Mouse (Mus musculus) CH12.LX (cell line): Measurements from ENCODE around the gene Wnt10b. TPM values are rescaled to one million over a fixed set of nuclear protein-coding genes. Genes with fewer than 3 reads are reported as not detected.
A peak's percentile ranks its signal among the peaks of the same experiment; 100 is the strongest.

Source experiments
- DNase-seq: peaks from one replicate; pipeline ENCODE4 v3.0.0-alpha.2; 2013; ENCODE audit errors: extremely low read depth
- H3K27ac ChIP-seq: 2 replicates; pipeline ENCODE4 v1.5.1; 2012; ENCODE audit warnings: low read depth, mild to moderate bottlenecking, control low read depth, moderate library complexity; ENCODE audit not compliant: insufficient read depth
- H3K27me3 ChIP-seq: replicated peaks from 2 replicates; pipeline ENCODE3; 2012; ENCODE audit warnings: inconsistent platforms
- H3K36me3 ChIP-seq, 2 experiments: replicated peaks in 1 of 2; 2 replicates each; pipeline versions ENCODE3 to v1.6.1; 2012; ENCODE audit warnings: inconsistent platforms in 1 of 2, low read length in 1 of 2, mild to moderate bottlenecking in 1 of 2, mixed read lengths in 1 of 2, moderate library complexity in 1 of 2; ENCODE audit not compliant: control insufficient read depth in 1 of 2, insufficient read depth in 1 of 2
- H3K4me1 ChIP-seq, 2 experiments: 2 replicates each; pipeline ENCODE4 v1.6.1; 2012; ENCODE audit warnings: inconsistent platforms in 1 of 2, moderate library complexity in 1 of 2; ENCODE audit not compliant: insufficient read depth in 2 of 2, control insufficient read depth in 1 of 2
- H3K4me2 ChIP-seq: 2 replicates; pipeline ENCODE4 v1.6.1; 2012; ENCODE audit warnings: low read depth, mild to moderate bottlenecking, control low read depth; ENCODE audit not compliant: poor library complexity, insufficient read depth, severe bottlenecking
- H3K4me3 ChIP-seq, 3 experiments: fragments of 150-350 bp in 1 of 3; sonication (generic) in 1 of 3; replicated peaks in 1 of 3; 2 replicates each; pipeline versions ENCODE3 to v1.5.1; 2011 to 2012; ENCODE audit warnings: low read depth in 2 of 3, low read length in 2 of 3, mild to moderate bottlenecking in 2 of 3, moderate library complexity in 2 of 3, control low read depth in 1 of 3, improper control_type of control experiment in 1 of 3, inconsistent platforms in 1 of 3, mixed read lengths in 1 of 3; ENCODE audit not compliant: poor library complexity in 1 of 3
- H3K79me2 ChIP-seq: replicated peaks from 2 replicates; pipeline ENCODE4 v1.6.1; 2012; ENCODE audit warnings: mild to moderate bottlenecking, moderate library complexity; ENCODE audit not compliant: control insufficient read depth, poor library complexity, insufficient read depth, severe bottlenecking; ENCODE audit errors: extremely low read depth
- H3K9ac ChIP-seq: 2 replicates; pipeline ENCODE4 v1.6.1; 2012; ENCODE audit warnings: low read depth, mild to moderate bottlenecking, control low read depth, moderate library complexity; ENCODE audit not compliant: insufficient read depth
- H3K9me3 ChIP-seq: replicated peaks from 2 replicates; pipeline ENCODE3; 2012; ENCODE audit warnings: low read length, inconsistent platforms, mixed read lengths
- BHLHE40 ChIP-seq: IDR thresholded peaks from 2 replicates; pipeline ENCODE4 v1.6.1; 2011; ENCODE audit warnings: mild to moderate bottlenecking, low read depth, low read length, improper control_type of control experiment
- ELF1 ChIP-seq: IDR thresholded peaks from 2 replicates; pipeline ENCODE4 v1.6.1; 2014; ENCODE audit warnings: low read depth, mild to moderate bottlenecking, inconsistent platforms, low read length, improper control_type of control experiment
- ETS1 ChIP-seq: conservative IDR thresholded peaks from 2 replicates; pipeline ENCODE4 v1.6.1; 2012; ENCODE audit warnings: low read depth, mild to moderate bottlenecking, inconsistent platforms, low read length, improper control_type of control experiment, moderate library complexity
- HCFC1 ChIP-seq: IDR thresholded peaks from 2 replicates; pipeline ENCODE4 v1.6.1; 2012; ENCODE audit warnings: low read depth, mild to moderate bottlenecking, inconsistent platforms, low read length, improper control_type of control experiment
- IRF4 ChIP-seq: IDR thresholded peaks from 2 replicates; pipeline ENCODE4 v1.6.1; 2014; ENCODE audit warnings: low read depth, mild to moderate bottlenecking, inconsistent platforms, low read length, improper control_type of control experiment
- MAZ ChIP-seq: IDR thresholded peaks from 2 replicates; pipeline ENCODE4 v1.6.1; 2012; ENCODE audit warnings: low read depth, mild to moderate bottlenecking, inconsistent platforms, low read length, improper control_type of control experiment, moderate library complexity
- MEF2A ChIP-seq: IDR thresholded peaks from 2 replicates; pipeline ENCODE4 v1.6.1; 2014; ENCODE audit warnings: low read depth, mild to moderate bottlenecking, inconsistent platforms, low read length, improper control_type of control experiment, borderline replicate concordance
- MXI1 ChIP-seq: IDR thresholded peaks from 2 replicates; pipeline ENCODE4 v1.6.1; 2011; ENCODE audit warnings: mild to moderate bottlenecking, low read depth, low read length, improper control_type of control experiment
- MYC ChIP-seq: IDR thresholded peaks from 2 replicates; pipeline ENCODE4 v1.6.1; 2011; ENCODE audit warnings: low read depth, mild to moderate bottlenecking, improper control_type of control experiment, low read length
- NRF1 ChIP-seq: IDR thresholded peaks from 2 replicates; pipeline ENCODE4 v1.6.1; 2014; ENCODE audit warnings: low read depth, mild to moderate bottlenecking, inconsistent platforms, low read length, improper control_type of control experiment, moderate library complexity
- PAX5 ChIP-seq: IDR thresholded peaks from 2 replicates; pipeline ENCODE4 v1.6.1; 2012; ENCODE audit warnings: low read length, inconsistent platforms, mixed read lengths
- POLR2A ChIP-seq: IDR thresholded peaks from 2 replicates; pipeline ENCODE4 v1.6.1; 2011; ENCODE audit warnings: low read depth, mild to moderate bottlenecking, improper control_type of control experiment, low read length
- RAD21 ChIP-seq: IDR thresholded peaks from 2 replicates; pipeline ENCODE4 v1.6.1; 2011; ENCODE audit warnings: low read depth, mild to moderate bottlenecking, low read length, improper control_type of control experiment, moderate library complexity
- RCOR1 ChIP-seq: conservative IDR thresholded peaks from 2 replicates; pipeline ENCODE4 v1.6.1; 2012; ENCODE audit warnings: low read depth, mild to moderate bottlenecking, inconsistent platforms, low read length, improper control_type of control experiment
- SIN3A ChIP-seq: IDR thresholded peaks from 2 replicates; pipeline ENCODE4 v1.6.1; 2012; ENCODE audit warnings: low read length, improper control_type of control experiment, inconsistent platforms
- TBP ChIP-seq: conservative IDR thresholded peaks from 2 replicates; pipeline ENCODE4 v1.6.1; 2011; ENCODE audit warnings: low read depth, low read length, improper control_type of control experiment
- TCF12 ChIP-seq: IDR thresholded peaks from 2 replicates; pipeline ENCODE4 v1.6.1; 2014; ENCODE audit warnings: low read depth, mild to moderate bottlenecking, inconsistent platforms, low read length, improper control_type of control experiment
- USF1 ChIP-seq: IDR thresholded peaks from 2 replicates; pipeline ENCODE4 v1.6.1; 2014; ENCODE audit warnings: low read depth, mild to moderate bottlenecking, inconsistent platforms, low read length, improper control_type of control experiment
- dilution Hi-C: fragments of 300-500 bp; cut with MboI; formaldehyde crosslinking; loops from 2 replicates; pipeline ENCODE4 v1.14.3; 2020; ENCODE audit warnings: low sequenced_read_pairs; ENCODE audit not compliant: extremely low pct_unique_long_range_greater_than_20kb, extremely low pct_ligation_motif_present
- in situ Hi-C: fragments of 300-500 bp; cut with MboI; formaldehyde crosslinking; loops from 3 replicates; pipeline ENCODE4 v1.14.3; 2019; ENCODE audit warnings: low sequenced_read_pairs, low pct_ligation_motif_present, low pct_unique_long_range_greater_than_20kb, mixed read lengths
- polyA plus RNA-seq: library from polyadenylated mRNA; unstranded; fragments of >175 nt; gene quantifications from 2 replicates; pipeline ENCODE4 v1.2.1, GENCODE M21; 2012; ENCODE audit warnings: low read depth; ENCODE audit not compliant: insufficient read length
- total RNA-seq, 2 experiments: library from RNA; depleted of rRNA; stranded (reverse); fragments of 300-350 nt in 1 of 2; fragments of >200 nt in 1 of 2; gene quantifications; 2 replicates each; pipeline ENCODE4 v1.2.3; 2012 to 2014

The Wnt10b gene
- total and polyA plus RNA-seq, 3 experiments: 25.4 to 64.4 (median 56.2) TPM

DNA sequence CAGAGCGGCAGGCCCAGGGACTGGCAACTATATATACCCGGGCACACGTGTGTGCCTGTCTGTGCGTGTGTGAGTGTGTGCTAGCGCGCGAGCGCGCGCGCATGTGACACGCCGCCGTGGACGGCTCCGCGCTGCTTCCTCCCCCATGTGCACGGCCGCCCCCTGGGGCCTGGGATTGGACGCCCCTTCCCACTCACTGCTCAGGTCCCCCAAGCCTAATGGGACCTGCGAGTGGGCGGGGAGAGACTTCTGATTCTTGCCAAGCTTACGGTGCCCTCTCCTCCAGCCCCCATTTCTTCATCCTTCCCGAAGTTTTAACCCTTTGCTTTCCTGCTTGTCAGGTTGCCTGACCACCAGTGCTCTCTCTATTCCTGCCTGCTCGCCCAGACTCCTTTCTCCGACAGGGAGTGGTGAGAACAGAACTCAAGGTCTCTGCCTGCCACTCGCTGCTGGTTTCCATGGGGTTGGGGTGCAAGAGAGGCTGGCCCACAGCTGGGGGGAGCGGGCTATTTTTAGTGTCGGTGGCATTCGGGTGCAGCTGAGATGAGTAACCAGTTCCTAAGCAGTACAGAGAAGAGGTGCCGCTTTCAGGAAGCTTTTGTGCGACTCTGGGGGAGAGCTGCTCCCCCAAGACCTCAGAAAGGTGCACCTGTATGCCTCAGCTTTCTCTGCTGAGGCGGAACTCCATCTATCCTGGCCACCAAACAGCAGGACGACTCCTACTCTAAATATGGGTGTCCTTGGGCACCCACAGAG is 30.1 kb upstream of the Wnt10b start:
- Histone ChIP-seq H3K36me3 (peaks cover 5 to 21% of the 10 kb centered on the region in 2 experiments), H3K27me3 (peaks cover 55% of the 10 kb centered on the region), H3K4me3 (no peak overlapping the region), H3K4me1 (peaks cover 5 to 27% of the 10 kb centered on the region in 2 experiments; a peak in 2 of 4 replicates), H3K9me3 (peaks cover 16% of the 10 kb centered on the region), H3K9ac (no peak overlapping the region), H3K27ac (no peak overlapping the region), H3K4me2 (no peak overlapping the region), H3K79me2 (no peaks in the 10 kb centered on the region)
- in situ Hi-C loops (no loop called here), dilution Hi-C loops (no loop called here)
- no peak for TF ChIP-seq RCOR1
- peak; percentile 49 for TF ChIP-seq NRF1
- DNase-seq: no peak

DNA sequence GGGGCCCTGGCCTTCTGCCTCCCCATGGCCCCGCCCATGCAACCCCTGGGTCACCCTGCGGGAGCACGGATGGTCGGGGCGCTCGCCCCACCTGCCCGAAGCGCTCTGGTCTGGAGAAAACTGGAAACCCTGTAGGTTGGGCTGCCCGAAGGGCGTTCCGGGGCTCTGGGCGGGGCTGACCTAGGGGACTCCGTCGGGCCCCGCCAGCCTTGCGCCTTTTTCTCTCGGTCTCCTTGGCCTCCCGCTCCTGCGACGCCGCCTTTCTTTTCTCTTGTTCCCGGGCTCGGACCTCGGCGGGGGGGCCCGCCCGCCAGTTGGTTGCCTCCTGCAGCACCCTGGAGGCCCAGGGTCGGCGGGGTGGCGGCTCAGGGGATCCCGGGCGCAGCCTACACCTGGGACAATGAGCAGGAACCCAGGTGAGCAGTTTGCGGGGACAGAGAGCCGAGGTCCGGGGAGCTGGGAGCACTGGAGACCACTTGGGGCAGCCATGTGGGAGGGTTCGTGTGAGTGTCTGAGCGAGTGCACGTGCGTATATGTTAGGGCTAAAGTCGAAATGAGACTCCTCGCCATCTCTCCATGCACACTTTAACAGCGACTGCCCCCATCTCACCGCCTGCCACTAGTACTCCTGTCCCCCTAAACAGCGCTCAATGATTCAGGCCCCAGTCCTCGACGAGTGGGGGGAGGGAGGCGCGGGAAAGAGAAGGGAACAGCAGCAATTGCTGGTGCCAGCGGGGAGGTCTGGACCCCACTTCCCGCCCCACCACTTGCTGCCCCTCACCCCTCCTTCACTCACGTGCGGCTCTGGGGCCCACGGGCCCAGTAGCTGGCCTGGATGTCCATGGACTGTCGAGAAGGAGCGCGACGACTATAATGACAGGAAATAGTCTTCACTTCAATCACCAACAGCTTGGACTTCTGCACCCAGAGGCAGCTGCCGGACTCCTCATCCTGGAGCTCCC is 29.1 kb upstream of the Wnt10b start:
- Histone ChIP-seq H3K9ac (no peak overlapping the region), H3K4me1 (peaks cover 5 to 29% of the 10 kb centered on the region in 2 experiments; a peak in 2 of 4 replicates), H3K27ac (no peak overlapping the region), H3K4me2 (no peak overlapping the region; the same call in 1 of the 2 replicates), H3K36me3 (peaks cover 0 to 15% of the 10 kb centered on the region in 2 experiments), H3K9me3 (peaks cover 16% of the 10 kb centered on the region), H3K27me3 (peaks cover 62% of the 10 kb centered on the region), H3K79me2 (no peaks in the 10 kb centered on the region), H3K4me3 (no peak overlapping the region)
- TF ChIP-seq MAZ: no peak
- TF ChIP-seq USF1: no peak
- no peak for TF ChIP-seq TCF12
- TF ChIP-seq MXI1: no peak
- TF ChIP-seq POLR2A: no peak
- TF ChIP-seq HCFC1: no peak
- TF ChIP-seq SIN3A: no peak
- no peak for TF ChIP-seq MYC
- TF ChIP-seq TBP: no peak
- TF ChIP-seq RAD21: no peak
- TF ChIP-seq MEF2A: no peak
- TF ChIP-seq ETS1: no peak
- TF ChIP-seq ELF1: no peak
- no peak for TF ChIP-seq BHLHE40
- no peak for TF ChIP-seq PAX5
- TF ChIP-seq IRF4: no peak
- dilution Hi-C loops (no loop called here), in situ Hi-C loops (no loop called here)
- no peak for DNase-seq
